20 mouse cellular contexts compared by ENCODE assay signal in the genomic region with DNA sequence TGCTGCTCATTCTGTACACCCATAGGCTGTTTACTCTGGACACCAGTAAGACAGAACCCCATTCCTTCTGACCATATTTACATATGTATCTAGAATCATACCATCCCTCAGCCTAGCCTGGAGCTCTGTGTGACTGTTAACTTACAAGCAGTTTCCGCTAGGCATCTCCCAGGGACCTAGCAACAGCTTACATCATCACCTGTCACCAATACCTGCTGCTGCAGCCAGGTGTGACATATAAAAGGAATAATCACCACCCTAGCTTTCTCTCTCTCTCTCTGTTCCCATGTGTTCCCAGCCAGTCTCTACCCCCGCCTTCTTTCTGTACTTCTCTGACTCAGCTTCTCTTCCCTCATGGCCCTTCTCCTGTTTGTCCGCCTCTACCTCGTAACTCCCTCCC. TPM values are rescaled to one million over a fixed set of nuclear protein-coding genes. Genes with fewer than 3 reads are reported as not detected.
DNase-seq lines count a peak whose midpoint lies in the region; ATAC-seq and TF ChIP-seq lines count a peak whose summit lies in the region.
"Had no signal": no experiment of that assay in that cellular context is flagged by ENCODE, and none has a peak within 500 bp of the region (broad histone marks: within the 10 kb centered on the region; RNA-seq: fewer than 3 reads in every experiment).

No protein-coding gene starts in this region.

- H3K27ac ChIP-seq in hindbrain, postnatal 0 days = no peak overlapping the region
- no peak overlapping the region for H3K27ac ChIP-seq in hindbrain, embryonic 14.5 days
- H3K27ac ChIP-seq: forebrain, embryonic 13.5 days; hindbrain, embryonic 10.5 days; limb, embryonic 12.5 days; midbrain, embryonic 12.5 days had no signal

- H3K9me3 ChIP-seq in hindbrain, postnatal 0 days (ENCODE audit: low read length) = no peaks in the 10 kb centered on the region
- H3K9me3 ChIP-seq in hindbrain, embryonic 14.5 days (ENCODE audit: control insufficient read depth, low read length) = no peaks in the 10 kb centered on the region
- H3K9me3 ChIP-seq: forebrain, embryonic 13.5 days; hindbrain, embryonic 10.5 days; limb, embryonic 12.5 days; midbrain, embryonic 12.5 days had no signal

- intact Hi-C loops in heart, postnatal 14 days (cut with DNase I) = no loop called here

- 85% methylated on average over 4 of the region's 4 CpGs for WGBS in hindbrain, postnatal 0 days
- WGBS in hindbrain, embryonic 14.5 days = 89% methylated on average over 4 of the region's 4 CpGs

- peaks cover 4% of the 10 kb centered on the region; the same call in 1 of the 2 replicates for H3K36me3 ChIP-seq in hindbrain, postnatal 0 days (ENCODE audit: insufficient read depth, low read length)
- H3K36me3 ChIP-seq in hindbrain, embryonic 14.5 days (replicated peaks; ENCODE audit: control insufficient read depth, insufficient read depth) = peaks cover 20% of the 10 kb centered on the region

- no peak overlapping the region for H3K4me2 ChIP-seq in hindbrain, postnatal 0 days (ENCODE audit: low read depth, low read length)
- no peak overlapping the region for H3K4me2 ChIP-seq in hindbrain, embryonic 14.5 days (replicated peaks)
- H3K4me2 ChIP-seq: forebrain, embryonic 13.5 days; heart, embryonic 11.5 days; limb, embryonic 12.5 days; liver, embryonic 11.5 days; midbrain, embryonic 12.5 days had no signal

- no peak for DNase-seq in hindbrain, postnatal 0 days (ENCODE audit: low spot score)
- no peak for DNase-seq in hindbrain, embryonic 14.5 days (ENCODE audit: low spot score)
- peak; percentile 9 for DNase-seq in kidney, postnatal 14 days
- DNase-seq in kidney, adult 18-20 months = no peak
- DNase-seq in urinary bladder, postnatal 14 days (ENCODE audit: low spot score) = peak; percentile 5
- DNase-seq in urinary bladder, postnatal 4 days (ENCODE audit: low spot score in 2 of 2) = no peak
- no peak for DNase-seq in heart, postnatal 14 days
- DNase-seq in adipocyte (ENCODE audit: low spot score) = no peak
- DNase-seq: adrenal gland, postnatal 25 days; cerebellum, adult 9-10 months; gastrocnemius, postnatal 10 days; liver, postnatal 0 days had no signal

- no peak overlapping the region for H3K4me3 ChIP-seq in hindbrain, postnatal 0 days (ENCODE audit: low read length)
- H3K4me3 ChIP-seq in hindbrain, embryonic 14.5 days (replicated peaks; ENCODE audit: low read length) = no peak overlapping the region
- H3K4me3 ChIP-seq: forebrain, embryonic 13.5 days; hindbrain, embryonic 10.5 days; limb, embryonic 12.5 days; midbrain, embryonic 12.5 days had no signal

- H3K9ac ChIP-seq in hindbrain, postnatal 0 days (replicated peaks; ENCODE audit: low read length) = no peak overlapping the region
- no peak overlapping the region for H3K9ac ChIP-seq in hindbrain, embryonic 14.5 days
- H3K9ac ChIP-seq: forebrain, embryonic 13.5 days; limb, embryonic 12.5 days; liver, postnatal 0 days; midbrain, embryonic 12.5 days had no signal

- peaks cover 6% of the 10 kb centered on the region for H3K4me1 ChIP-seq in hindbrain, postnatal 0 days (ENCODE audit: insufficient read depth, low read length)
- H3K4me1 ChIP-seq in hindbrain, embryonic 14.5 days (replicated peaks; ENCODE audit: control insufficient read depth, insufficient read depth, low read length) = peaks cover 9% of the 10 kb centered on the region

- peak; percentile 8; the same call in 1 of the 2 replicates for ATAC-seq in hindbrain, postnatal 0 days
- no peak for ATAC-seq in hindbrain, embryonic 14.5 days (ENCODE audit: low FRiP score)
- ATAC-seq: forebrain, embryonic 13.5 days; liver, postnatal 0 days; lung, postnatal 0 days had no signal

- TF ChIP-seq CTCF in hindbrain, postnatal 0 days (IDR thresholded peaks at IDR 0.05; ENCODE audit: low read depth) = no peak

- no peaks in the 10 kb centered on the region for H3K27me3 ChIP-seq in hindbrain, postnatal 0 days (ENCODE audit: insufficient read depth, low read length)
- no peaks in the 10 kb centered on the region for H3K27me3 ChIP-seq in hindbrain, embryonic 14.5 days (ENCODE audit: control insufficient read depth, insufficient read depth, low read length)
- H3K27me3 ChIP-seq: CH12.LX; forebrain, embryonic 13.5 days; limb, embryonic 12.5 days; midbrain, embryonic 12.5 days had no signal

RNA-seq across cellular contexts. Expression of a gene that starts 5.1 kb away (rescaled TPM):
- 25.2 and 28.9 TPM in 2 replicates for total RNA-seq in hindbrain, postnatal 0 days (2014; rRNA removed)
- polyA plus RNA-seq in hindbrain, postnatal 0 days (2015; fragmentation: Nextera tagmentation; extraction: Ambion mirVana) = 14.4 and 14.8 TPM in 2 replicates
- polyA plus RNA-seq in hindbrain, embryonic 14.5 days (2014; fragmentation: Nextera tagmentation; extraction: Ambion mirVana) = 15.5 and 16.7 TPM in 2 replicates
- 10 to 100 TPM; 21.4 to 23.7 TPM for total RNA-seq in heart, postnatal 14 days (2021)

Comparison
In these comparisons a context has a peak if more than half of its experiments do, and no peak if none do; other contexts are left out.
1. DNase-seq: peak in kidney, postnatal 14 days (single experiment) and urinary bladder, postnatal 14 days (single experiment); none in hindbrain, postnatal 0 days (single experiment), hindbrain, embryonic 14.5 days (single experiment), kidney, adult 18-20 months (single experiment), urinary bladder, postnatal 4 days (0 of 2), heart, postnatal 14 days (0 of 2) and adipocyte (single experiment).